In the genomic region with DNA sequence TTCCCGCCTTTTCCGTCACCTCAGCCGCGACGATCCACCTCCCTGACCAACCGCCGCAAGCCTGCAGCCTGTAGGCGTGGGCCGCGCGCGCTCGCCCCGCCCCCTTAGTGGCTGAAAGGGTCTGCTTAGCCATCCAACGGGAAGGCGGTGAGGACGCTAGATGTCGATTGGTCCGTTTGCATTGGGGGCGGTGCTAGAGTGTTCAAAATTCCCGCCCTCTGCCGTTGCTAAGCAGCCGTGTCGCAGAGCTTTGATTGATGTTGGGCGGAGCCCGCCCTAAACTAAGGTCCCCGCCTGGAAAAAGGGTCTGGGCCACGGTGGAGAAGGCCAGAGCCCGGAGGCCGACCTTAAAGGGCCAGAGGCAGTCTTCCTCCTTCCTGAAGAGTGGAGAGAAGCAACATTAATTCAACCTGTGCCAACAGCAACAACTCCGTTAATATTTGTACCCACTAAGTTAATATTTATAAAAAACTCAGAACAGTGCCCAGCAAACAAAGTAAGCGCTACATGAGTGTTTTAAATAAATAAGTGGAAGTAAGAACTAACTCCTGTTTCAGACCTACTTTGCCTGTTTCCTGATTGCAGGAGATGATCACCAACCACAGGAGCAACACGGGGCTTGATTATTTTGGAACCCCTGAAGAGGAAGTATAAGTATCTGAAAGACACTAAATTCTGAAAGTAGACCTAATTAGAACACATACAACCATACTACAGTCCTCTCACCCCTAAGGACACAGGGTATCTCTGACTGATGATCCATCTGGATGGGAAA, we compare ENCODE assay signal across 7 mouse cellular contexts. TPM values are rescaled to one million over a fixed set of nuclear protein-coding genes. Genes with fewer than 3 reads are reported as not detected.
DNase-seq lines count a peak whose midpoint lies in the region; ATAC-seq and TF ChIP-seq lines count a peak whose summit lies in the region.

Gene Msh5 (minus strand): TSS at position 65 of the 775 bp plus-strand sequence.

- H3K9ac ChIP-seq in intestine, embryonic 16.5 days (ENCODE audit: low read depth, low read length) = peak within 1 kb of the TSS; percentile 93
- peak within 1 kb of the TSS; percentile 81 for H3K9ac ChIP-seq in midbrain, embryonic 12.5 days (replicated peaks)

- H3K4me2 ChIP-seq in intestine, embryonic 16.5 days (ENCODE audit: low read depth, low read length) = peak within 1 kb of the TSS; percentile 100
- peak within 1 kb of the TSS; percentile 91 for H3K4me2 ChIP-seq in midbrain, embryonic 12.5 days (replicated peaks)

- H3K9me3 ChIP-seq in intestine, embryonic 16.5 days (ENCODE audit: control insufficient read depth, low read length) = no peaks in the 10 kb centered on the region
- H3K9me3 ChIP-seq in midbrain, embryonic 12.5 days = no peaks in the 10 kb centered on the region

- no peaks in the 10 kb centered on the region for H3K27me3 ChIP-seq in intestine, embryonic 16.5 days (replicated peaks; ENCODE audit: control insufficient read depth, insufficient read depth, low read length)
- no peaks in the 10 kb centered on the region for H3K27me3 ChIP-seq in midbrain, embryonic 12.5 days
- H3K27me3 ChIP-seq in small intestine, adult 2 months (ENCODE audit: control insufficient read depth, insufficient read depth, low read length) = no peaks in the 10 kb centered on the region

- H3K36me3 ChIP-seq in intestine, embryonic 16.5 days (ENCODE audit: control insufficient read depth, insufficient read depth, low read length) = no peaks in the 10 kb centered on the region
- no peaks in the 10 kb centered on the region for H3K36me3 ChIP-seq in midbrain, embryonic 12.5 days
- no peaks in the 10 kb centered on the region for H3K36me3 ChIP-seq in small intestine, adult 2 months (ENCODE audit: control insufficient read depth, insufficient read depth, low read length)

- peaks cover 40% of the 10 kb centered on the region for H3K4me1 ChIP-seq in intestine, embryonic 16.5 days (ENCODE audit: control insufficient read depth, insufficient read depth, low read length)
- H3K4me1 ChIP-seq in midbrain, embryonic 12.5 days = peaks cover 52% of the 10 kb centered on the region
- H3K4me1 ChIP-seq in small intestine, adult 2 months (ENCODE audit: control insufficient read depth, insufficient read depth, insufficient read length, low read length) = peaks cover 22% of the 10 kb centered on the region

- DNase-seq in adrenal gland, adult 2 months = peak; percentile 98
- peak; percentile 99 for DNase-seq in embryo, embryonic 11.5 days (ENCODE audit: low read depth, low spot score)
- peak; percentile 96 to 97 for DNase-seq in gastrocnemius, postnatal 36 days
- peak; percentile 99 for DNase-seq in left cerebral cortex, postnatal 4 days

- H3K4me3 ChIP-seq in intestine, embryonic 16.5 days (ENCODE audit: low read length) = peak within 1 kb of the TSS; percentile 68
- H3K4me3 ChIP-seq in midbrain, embryonic 12.5 days = peak within 1 kb of the TSS; percentile 53
- peak within 1 kb of the TSS; percentile 65 for H3K4me3 ChIP-seq in small intestine, adult 2 months (ENCODE audit: low read depth, low read length)

- intact Hi-C loops in gastrocnemius, postnatal 36 days (cut with DNase I) = no loop called here
- intact Hi-C loops in left cerebral cortex, postnatal 4 days (cut with DNase I) = no loop called here

- no peak for TF ChIP-seq CTCF in small intestine, adult 2 months (IDR thresholded peaks at IDR 0.05; ENCODE audit: extremely low read depth, insufficient read length, insufficient replicate concordance, low read depth, low read length)

- peak within 1 kb of the TSS; percentile 100 for H3K27ac ChIP-seq in intestine, embryonic 16.5 days (ENCODE audit: low read length)
- peak within 1 kb of the TSS; percentile 79 for H3K27ac ChIP-seq in midbrain, embryonic 12.5 days (replicated peaks)
- peak within 1 kb of the TSS; percentile 97 for H3K27ac ChIP-seq in small intestine, adult 2 months (ENCODE audit: insufficient read depth, low read depth, low read length)

- 2% methylated on average over 32 of the region's 33 CpGs for WGBS in intestine, embryonic 16.5 days
- 2% methylated on average over 33 of the region's 33 CpGs for WGBS in midbrain, embryonic 12.5 days
- under 1% methylated on average over 33 of the region's 33 CpGs for WGBS in small intestine, adult 2 months

- no peak; the same call in 1 of the 2 replicates for TF ChIP-seq POLR2A in small intestine, adult 2 months (IDR thresholded peaks at IDR 0.05; ENCODE audit: low read depth, low read length)

- ATAC-seq in intestine, embryonic 16.5 days = peak; percentile 87
- peak; percentile 98 for ATAC-seq in midbrain, embryonic 12.5 days (ENCODE audit: low FRiP score, low read depth)

RNA-seq across cellular contexts. Expression of gene Msh5, which starts in this region (rescaled TPM):
- total RNA-seq in adrenal gland, adult 2 months (2021) = under 1 TPM; 0.75 to 0.93 TPM
- 1.3 and 1.7 TPM in 2 replicates for polyA plus RNA-seq in adrenal gland, adult 2 months (2012; rRNA removed)
- under 1 TPM; 0.20 to 0.35 TPM for total RNA-seq in gastrocnemius, postnatal 36 days (2021)
- 3.6 and 4.4 TPM in 2 replicates for polyA plus RNA-seq in intestine, embryonic 16.5 days (2015; fragmentation: Nextera tagmentation; extraction: Ambion mirVana)
- 1 to 10 TPM; 2.0 to 3.2 TPM for total RNA-seq in left cerebral cortex, postnatal 4 days (2021)
- 6.9 and 7.6 TPM in 2 replicates for polyA plus RNA-seq in midbrain, embryonic 12.5 days (2016; fragmentation: Nextera tagmentation; extraction: Ambion mirVana)
- 2.2 and 2.3 TPM in 2 replicates for polyA plus RNA-seq in small intestine, adult 2 months (2012; rRNA removed)

Comparison
In these comparisons a context has a peak if more than half of its experiments do, and no peak if none do; other contexts are left out.
1. Peak in every context shown above with its lines: DNase-seq, ATAC-seq, H3K4me3 ChIP-seq and H3K27ac ChIP-seq.
2. Peak in DNase-seq in gastrocnemius, postnatal 36 days; RNA of the gene not detected or under 1 TPM.